Mouse (Mus musculus) adipocyte (in vitro differentiated cells): ENCODE measurements around the gene Tm4sf20.

Source experiments
- DNase-seq: peaks from one replicate; pipeline ENCODE4 v3.0.0-alpha.2; 2016; ENCODE audit warnings: low spot score

Gene Tm4sf20

GRCm38 (mm10) chr1:82768269-82768668 lies at the start of gene Tm4sf20:
Gene Tm4sf20, minus strand, starts transcription at chr1:82768461.
- DNase-seq = no peak

- DNase-seq = no peak
Observed at GRCm38 (mm10) chr1:82815941-82816716, 47.9 kb upstream of the Tm4sf20 start.

- DNase-seq = no peak
Observed at GRCm38 (mm10) chr1:82811766-82812165, 43.5 kb upstream of the Tm4sf20 start.

- no peak for DNase-seq
Observed at GRCm38 (mm10) chr1:82808564-82808963, 40.3 kb upstream of the Tm4sf20 start.

- no peak for DNase-seq
Observed at GRCm38 (mm10) chr1:82807206-82807605, 38.9 kb upstream of the Tm4sf20 start.

GRCm38 (mm10) chr1:82806391-82806790 lies 38.1 kb upstream of the Tm4sf20 start:
- no peak for DNase-seq

GRCm38 (mm10) chr1:82804059-82804458 lies 35.8 kb upstream of the Tm4sf20 start:
- DNase-seq = no peak

GRCm38 (mm10) chr1:82803608-82804007 lies 35.3 kb upstream of the Tm4sf20 start:
- no peak for DNase-seq

GRCm38 (mm10) chr1:82801105-82801783 lies 33.0 kb upstream of the Tm4sf20 start:
- DNase-seq = no peak

- DNase-seq = peak; percentile 73
Observed at GRCm38 (mm10) chr1:82798922-82799321, 30.7 kb upstream of the Tm4sf20 start.

- no peak for DNase-seq
Observed at GRCm38 (mm10) chr1:82798304-82798703, 30.0 kb upstream of the Tm4sf20 start.

GRCm38 (mm10) chr1:82797088-82797487 lies 28.8 kb upstream of the Tm4sf20 start:
- DNase-seq = no peak

GRCm38 (mm10) chr1:82795702-82796443 lies 27.6 kb upstream of the Tm4sf20 start:
- no peak for DNase-seq

GRCm38 (mm10) chr1:82795211-82795610 lies 26.9 kb upstream of the Tm4sf20 start:
- DNase-seq = no peak

GRCm38 (mm10) chr1:82793986-82794385 lies 25.7 kb upstream of the Tm4sf20 start:
- DNase-seq = no peak

- DNase-seq = no peak
Observed at GRCm38 (mm10) chr1:82793110-82793509, 24.8 kb upstream of the Tm4sf20 start.

- DNase-seq = no peak
Observed at GRCm38 (mm10) chr1:82792238-82792637, 24.0 kb upstream of the Tm4sf20 start.

- no peak for DNase-seq
Observed at GRCm38 (mm10) chr1:82791105-82791504, 22.8 kb upstream of the Tm4sf20 start.

GRCm38 (mm10) chr1:82788070-82788469 lies 19.8 kb upstream of the Tm4sf20 start:
- DNase-seq = no peak

GRCm38 (mm10) chr1:82787414-82787813 lies 19.2 kb upstream of the Tm4sf20 start:
- peak; percentile 92 for DNase-seq

- DNase-seq = peak; percentile 26
Observed at GRCm38 (mm10) chr1:82785546-82785945, 17.3 kb upstream of the Tm4sf20 start.

- DNase-seq = no peak
Observed at GRCm38 (mm10) chr1:82783559-82783958, 15.3 kb upstream of the Tm4sf20 start.
